Mouse (Mus musculus) MEL (cell line): Measurements from ENCODE around the gene Rffl. TPM values are rescaled to one million over a fixed set of nuclear protein-coding genes. Genes with fewer than 3 reads are reported as not detected.

Source experiments
- DNase-seq: peaks from one replicate; pipeline ENCODE4 v3.0.0; 2011; ENCODE audit warnings: low read depth, low spot score
- H3K27ac ChIP-seq: 2 replicates; pipeline ENCODE4 v1.5.1; 2012; ENCODE audit warnings: low read depth, mild to moderate bottlenecking, control low read depth, low read length, moderate library complexity; ENCODE audit not compliant: control insufficient read depth
- H3K27me3 ChIP-seq, 2 experiments: fragments of 150-350 bp in 1 of 2; sonication (generic) in 1 of 2; 2 replicates each; pipeline ENCODE4 v1.6.1; 2012; ENCODE audit warnings: low read length in 2 of 2, mild to moderate bottlenecking in 2 of 2, improper control_type of control experiment in 1 of 2, moderate library complexity in 1 of 2; ENCODE audit not compliant: insufficient read depth in 2 of 2, control insufficient read depth in 1 of 2
- H3K36me3 ChIP-seq, 2 experiments: 2 replicates each; pipeline ENCODE4 v1.6.1; 2012 to 2014; ENCODE audit warnings: low read length in 2 of 2, improper control_type of control experiment in 1 of 2, inconsistent platforms in 1 of 2, mild to moderate bottlenecking in 1 of 2; ENCODE audit not compliant: insufficient read depth in 2 of 2, control insufficient read depth in 1 of 2
- H3K4me1 ChIP-seq, 2 experiments: fragments of 150-350 bp in 1 of 2; sonication (generic) in 1 of 2; 2 replicates each; pipeline ENCODE4 v1.6.1; 2012; ENCODE audit warnings: low read length in 2 of 2, improper control_type of control experiment in 1 of 2, mild to moderate bottlenecking in 1 of 2; ENCODE audit not compliant: insufficient read depth in 2 of 2, control insufficient read depth in 1 of 2
- H3K4me3 ChIP-seq, 2 experiments: fragments of 150-350 bp in 1 of 2; sonication (generic) in 1 of 2; 2 replicates each; pipeline ENCODE4 v1.5.1; 2012; ENCODE audit warnings: low read depth in 2 of 2, low read length in 2 of 2, mild to moderate bottlenecking in 2 of 2, moderate library complexity in 2 of 2, control low read depth in 1 of 2, improper control_type of control experiment in 1 of 2; ENCODE audit not compliant: control insufficient read depth in 1 of 2, insufficient read depth in 1 of 2
- H3K79me2 ChIP-seq: 2 replicates; pipeline ENCODE4 v1.6.1; 2012; ENCODE audit warnings: mild to moderate bottlenecking, low read length, moderate library complexity; ENCODE audit not compliant: control insufficient read depth, poor library complexity, insufficient read depth
- H3K9ac ChIP-seq: 2 replicates; pipeline ENCODE4 v1.6.1; 2012; ENCODE audit warnings: low read depth, mild to moderate bottlenecking, control low read depth, low read length, moderate library complexity; ENCODE audit not compliant: control insufficient read depth, poor library complexity, severe bottlenecking
- H3K9me3 ChIP-seq: fragments of 150-350 bp; sonication (generic); replicated peaks from 2 replicates; pipeline ENCODE4 v1.6.1; 2012; ENCODE audit warnings: mild to moderate bottlenecking, low read length, improper control_type of control experiment, moderate library complexity; ENCODE audit not compliant: insufficient read depth
- BHLHE40 ChIP-seq: IDR thresholded peaks from 2 replicates; pipeline ENCODE4 v1.6.1; 2012; ENCODE audit warnings: low read depth, mild to moderate bottlenecking, inconsistent platforms, low read length, improper control_type of control experiment, borderline replicate concordance
- CHD1 ChIP-seq: IDR thresholded peaks from 2 replicates; pipeline ENCODE4 v1.6.1; 2012; ENCODE audit warnings: low read depth, mild to moderate bottlenecking, inconsistent platforms, low read length, improper control_type of control experiment
- CTCF ChIP-seq, 3 experiments: IDR thresholded peaks in 2 of 3; conservative IDR thresholded peaks in 1 of 3; 2 replicates each; pipeline ENCODE4 v1.5.1; 2011 to 2012; ENCODE audit warnings: low read length in 3 of 3, low read depth in 2 of 3, mild to moderate bottlenecking in 2 of 3, improper control_type of control experiment in 1 of 3, inconsistent platforms in 1 of 3, mixed read lengths in 1 of 3, moderate library complexity in 1 of 3; ENCODE audit not compliant: control insufficient read depth in 1 of 3, insufficient read depth in 1 of 3, poor library complexity in 1 of 3, severe bottlenecking in 1 of 3
- E2F4 ChIP-seq: IDR thresholded peaks from 2 replicates; pipeline ENCODE4 v1.6.1; 2011; ENCODE audit warnings: low read depth, low read length, improper control_type of control experiment, borderline replicate concordance
- ELF1 ChIP-seq: IDR thresholded peaks from 2 replicates; pipeline ENCODE4 v1.6.1; 2014; ENCODE audit warnings: low read depth, mild to moderate bottlenecking, inconsistent platforms, low read length, improper control_type of control experiment, moderate library complexity
- ETS1 ChIP-seq: IDR thresholded peaks from 2 replicates; pipeline ENCODE4 v1.6.1; 2012; ENCODE audit warnings: low read depth, mild to moderate bottlenecking, inconsistent platforms, low read length, improper control_type of control experiment, moderate library complexity
- GATA1 ChIP-seq: IDR thresholded peaks from 2 replicates; pipeline ENCODE4 v1.6.1; 2011; ENCODE audit warnings: low read depth, low read length, improper control_type of control experiment
- HCFC1 ChIP-seq: IDR thresholded peaks from 2 replicates; pipeline ENCODE4 v1.6.1; 2012; ENCODE audit warnings: low read depth, mild to moderate bottlenecking, inconsistent platforms, low read length, improper control_type of control experiment, moderate library complexity
- JUND ChIP-seq: IDR thresholded peaks from 2 replicates; pipeline ENCODE4 v1.6.1; 2011; ENCODE audit warnings: low read depth, mild to moderate bottlenecking, improper control_type of control experiment, low read length
- KAT2A ChIP-seq: conservative IDR thresholded peaks from 2 replicates; pipeline ENCODE4 v1.6.1; 2012; ENCODE audit warnings: low read depth, low read length, improper control_type of control experiment, inconsistent platforms
- MAFK ChIP-seq: IDR thresholded peaks from 2 replicates; pipeline ENCODE4 v1.6.1; 2011; ENCODE audit warnings: low read depth, mild to moderate bottlenecking, low read length, improper control_type of control experiment, borderline replicate concordance
- NELFE ChIP-seq: IDR thresholded peaks from 2 replicates; pipeline ENCODE4 v1.6.1; 2011; ENCODE audit warnings: low read depth, low read length, improper control_type of control experiment
- NRF1 ChIP-seq: IDR thresholded peaks from 2 replicates; pipeline ENCODE4 v1.6.1; 2014; ENCODE audit warnings: low read depth, mild to moderate bottlenecking, inconsistent platforms, low read length, improper control_type of control experiment, moderate library complexity; ENCODE audit not compliant: poor library complexity, insufficient read depth, severe bottlenecking
- POLR2A ChIP-seq, 2 experiments: IDR thresholded peaks; 2 replicates each; pipeline ENCODE4 v1.6.1; 2011 to 2012; ENCODE audit warnings: low read length in 2 of 2, mild to moderate bottlenecking in 2 of 2, control low read depth in 1 of 2, improper control_type of control experiment in 1 of 2, low read depth in 1 of 2, moderate library complexity in 1 of 2; ENCODE audit not compliant: control insufficient read depth in 1 of 2, insufficient read depth in 1 of 2, poor library complexity in 1 of 2
- RCOR1 ChIP-seq: IDR thresholded peaks from 2 replicates; pipeline ENCODE4 v1.6.1; 2012; ENCODE audit warnings: low read depth, mild to moderate bottlenecking, inconsistent platforms, low read length, improper control_type of control experiment
- SIN3A ChIP-seq: IDR thresholded peaks from 2 replicates; pipeline ENCODE4 v1.6.1; 2012; ENCODE audit warnings: low read length, improper control_type of control experiment, inconsistent platforms
- ZC3H11A ChIP-seq: IDR thresholded peaks from 2 replicates; pipeline ENCODE4 v1.6.1; 2012; ENCODE audit warnings: low read depth, mild to moderate bottlenecking, inconsistent platforms, low read length, improper control_type of control experiment
- ZNF384 ChIP-seq: IDR thresholded peaks from 2 replicates; pipeline ENCODE4 v1.6.1; 2012; ENCODE audit warnings: low read depth, mild to moderate bottlenecking, inconsistent platforms, low read length, improper control_type of control experiment
- polyA plus RNA-seq, 2 experiments: library from polyadenylated mRNA; stranded (reverse) in 1 of 2; unstranded in 1 of 2; fragments of >175 nt in 1 of 2; fragments of >200 nt in 1 of 2; gene quantifications; 2 replicates each; pipeline versions ENCODE4 v1.2.1 to v1.2.4; 2012; ENCODE audit warnings: low replicate concordance in 2 of 2, low read depth in 1 of 2; ENCODE audit not compliant: insufficient read length in 2 of 2, insufficient read depth in 1 of 2, missing spikeins in 1 of 2
- total RNA-seq: library from RNA; depleted of rRNA; stranded (reverse); fragments of 300-350 nt; gene quantifications from 2 replicates; pipeline ENCODE4 v1.2.3, GENCODE M21; 2012

The Rffl gene
- total and polyA plus RNA-seq, 3 experiments, result 15.2 to 17.8 TPM; not detected in 1

DNA sequence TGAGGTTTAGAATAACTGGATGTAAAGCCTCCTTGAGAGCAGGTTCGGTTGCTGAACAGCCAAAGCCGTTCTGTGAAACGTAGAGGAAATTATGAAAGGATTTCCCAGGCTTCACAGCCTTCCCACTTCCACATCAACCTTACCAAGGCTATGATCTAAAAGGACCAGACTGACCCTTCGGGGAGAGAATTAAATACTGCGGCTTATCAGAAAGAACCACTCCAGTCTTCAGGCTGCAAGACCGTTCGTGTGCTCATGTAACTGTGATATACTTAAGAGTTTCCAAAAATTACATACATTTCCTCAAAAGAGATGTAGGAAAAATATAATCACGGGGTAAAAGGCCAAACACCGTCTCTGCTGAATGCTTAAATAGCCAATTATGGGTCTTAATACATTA is 8.4 kb downstream of the Rffl start:
- no peak overlapping the region for H3K9ac ChIP-seq

DNA sequence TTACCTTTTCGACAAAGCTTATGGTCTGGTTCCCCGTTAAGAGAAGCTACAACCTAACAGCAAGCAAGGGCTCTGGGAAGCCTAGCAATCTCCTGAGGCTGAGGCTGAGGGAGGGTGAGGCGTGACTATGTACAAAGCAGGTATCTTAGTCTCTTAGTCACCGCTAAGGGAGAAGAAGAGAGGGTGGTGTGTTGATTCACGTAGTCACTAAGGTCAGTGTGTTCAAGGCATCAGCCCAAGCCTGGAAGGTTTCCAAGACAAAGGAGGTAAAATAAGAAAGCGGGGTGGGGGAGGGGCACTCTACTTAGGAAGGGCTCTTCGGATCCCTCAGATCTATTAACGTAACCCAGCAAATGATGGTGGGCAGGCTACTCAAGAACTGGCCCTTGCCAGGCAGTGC is 9.5 kb downstream of the Rffl start:
- H3K27me3 ChIP-seq, result no peaks in the 10 kb centered on the region
- no peak overlapping the region for H3K4me3 ChIP-seq
- peaks cover 0 to 21% of the 10 kb centered on the region in 2 experiments; a peak in 2 of 4 replicates for H3K36me3 ChIP-seq
- H3K9ac ChIP-seq, result no peak overlapping the region
- H3K79me2 ChIP-seq, result no peaks in the 10 kb centered on the region
- H3K4me1 ChIP-seq, result peaks cover 14 to 22% of the 10 kb centered on the region in 2 experiments
- no peak for DNase-seq
- TF ChIP-seq HCFC1 (no peak), KAT2A (no peak), ETS1 (no peak), NELFE (no peak), ELF1 (no peak), NRF1 (no peak), JUND (no peak), BHLHE40 (no peak), SIN3A (no peak), E2F4 (no peak), CTCF (IDR thresholded peaks at IDR 0.05 in 2 of 3, conservative IDR thresholded peaks at IDR 0.05 in 1 of 3; ENCODE audit: control insufficient read depth in 1 of 3, insufficient read depth in 1 of 3, low read depth in 2 of 3, low read length in 3 of 3, poor library complexity in 1 of 3, severe bottlenecking in 1 of 3) (no peak), GATA1 (no peak), ZC3H11A (no peak), CHD1 (no peak), RCOR1 (no peak), POLR2A (IDR thresholded peaks at IDR 0.05; ENCODE audit: control insufficient read depth in 1 of 2, insufficient read depth in 1 of 2, low read depth in 1 of 2, low read length in 2 of 2, poor library complexity in 1 of 2) (no peak), MAFK (no peak)
- TF ChIP-seq, all 39 proteins: peak for 0
- Histone ChIP-seq H3K27ac (no peak overlapping the region), H3K9me3 (no peaks in the 10 kb centered on the region)

More for the DNA sequence above, 8.4 kb downstream of the Rffl start:
- H3K4me3 ChIP-seq, result no peak overlapping the region
- H3K79me2 ChIP-seq, result no peaks in the 10 kb centered on the region
- no peak overlapping the region for H3K27ac ChIP-seq
- H3K9me3 ChIP-seq, result no peaks in the 10 kb centered on the region
- H3K27me3 ChIP-seq, result no peaks in the 10 kb centered on the region
- no peak for TF ChIP-seq ZNF384
- H3K4me1 ChIP-seq, result peaks cover 21 to 30% of the 10 kb centered on the region in 2 experiments
- H3K36me3 ChIP-seq, result peaks cover 0 to 32% of the 10 kb centered on the region in 2 experiments; a peak in 2 of 4 replicates
- no peak for DNase-seq
